Mouse (Mus musculus) heart, postnatal 0 days (tissue): Measurements from ENCODE around the gene Tmed1.

Source experiments
- CTCF ChIP-seq: IDR thresholded peaks from 2 replicates; pipeline ENCODE4 v1.5.1; 2016; ENCODE audit warnings: antibody characterized with exemption, control low read depth, low read depth
- EP300 ChIP-seq: IDR thresholded peaks from 2 replicates; pipeline ENCODE4 v1.6.1; 2016; ENCODE audit warnings: antibody characterized with exemption, low read depth

DNA sequence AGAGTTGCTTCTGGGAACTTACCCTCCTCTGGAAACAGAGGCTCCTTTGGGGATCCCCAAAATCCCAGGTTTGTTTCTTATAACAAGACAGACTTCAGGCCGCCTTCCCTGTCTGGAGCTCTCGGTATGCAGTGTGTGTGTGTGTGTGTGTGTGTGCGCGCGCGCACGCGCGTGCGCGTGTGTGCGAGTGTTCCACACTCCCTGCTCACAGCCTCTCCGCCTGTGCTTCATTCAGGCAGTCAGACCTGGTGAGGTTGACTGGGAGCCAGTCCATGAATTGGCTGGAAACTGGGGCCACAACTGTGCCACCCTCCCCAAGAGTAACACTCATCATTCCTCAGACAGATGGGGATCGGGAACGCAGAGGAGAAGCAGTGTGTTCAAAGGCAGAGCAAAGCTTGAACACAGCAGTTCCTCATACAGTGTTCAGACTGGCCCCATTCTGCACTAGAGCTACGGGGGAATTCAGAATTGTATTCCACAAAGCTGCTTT, 13.0 kb downstream of the Tmed1 start:
- no peak for TF ChIP-seq CTCF
- TF ChIP-seq EP300: no peak
